In the genomic region with DNA sequence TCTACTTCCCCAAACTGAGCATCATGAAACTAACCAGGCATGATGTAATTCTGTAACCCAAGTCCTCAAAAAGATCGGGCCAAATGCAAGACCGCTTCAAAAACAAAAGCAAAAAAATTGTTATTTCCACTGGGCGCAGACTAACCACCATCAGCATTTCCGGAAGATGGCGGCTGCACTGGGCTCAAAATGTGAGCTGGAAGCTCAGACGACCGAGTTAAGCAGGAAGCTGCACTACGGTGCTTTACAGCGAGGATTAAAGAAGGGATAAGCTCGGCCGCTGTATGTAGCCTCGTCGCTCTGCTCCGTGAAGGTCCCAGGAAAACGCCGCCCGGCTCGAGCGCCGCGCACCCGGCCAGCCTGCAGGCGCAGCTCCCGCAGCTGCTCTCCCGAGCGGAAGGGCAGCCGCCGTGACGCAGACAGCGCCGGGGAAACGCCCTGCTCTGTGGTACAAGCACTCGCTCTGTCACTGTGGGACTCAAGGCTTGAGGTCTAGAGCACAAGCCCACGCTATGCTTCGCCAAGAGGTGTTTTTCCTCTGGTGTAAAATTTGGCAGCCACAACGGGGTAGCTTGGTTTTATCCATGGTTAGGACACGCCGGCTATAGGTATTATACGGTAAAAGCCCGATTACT, we compare ENCODE assay signal across 8 mouse cellular contexts. TPM values are rescaled to one million over a fixed set of nuclear protein-coding genes. Genes with fewer than 3 reads are reported as not detected.
A peak's percentile ranks its signal among the peaks of the same experiment; 100 is the strongest.
DNase-seq lines count a peak whose midpoint lies in the region; ATAC-seq and TF ChIP-seq lines count a peak whose summit lies in the region.

No protein-coding gene starts in this region.

- H3K9ac ChIP-seq in hindbrain, postnatal 0 days (replicated peaks; ENCODE audit: low read length): peak overlapping the region; percentile 81

- H3K4me2 ChIP-seq in hindbrain, postnatal 0 days (ENCODE audit: low read depth, low read length): peak overlapping the region; percentile 78

- peak; percentile 97 for DNase-seq in T-cell, adult 2 months (ENCODE audit: low spot score)
- DNase-seq in cerebellum, postnatal 4 days (ENCODE audit: low spot score in 2 of 2): peak; percentile 61 to 79
- peak; percentile 95 for DNase-seq in gastrocnemius, adult 2 months
- DNase-seq in hindbrain, postnatal 0 days (ENCODE audit: low spot score): peak; percentile 90
- peak; percentile 75 to 76 for DNase-seq in left cerebral cortex, adult 8-10 months (ENCODE audit: low spot score in 2 of 2)
- DNase-seq in right cerebral cortex, adult 18-20 months: peak; percentile 86
- DNase-seq in urinary bladder, adult 2 months (ENCODE audit: low spot score): peak; percentile 82

- H3K4me1 ChIP-seq in hindbrain, postnatal 0 days (ENCODE audit: insufficient read depth, low read length): peaks cover 35% of the 10 kb centered on the region

- H3K9me3 ChIP-seq in hindbrain, postnatal 0 days (ENCODE audit: low read length): no peaks in the 10 kb centered on the region

- intact Hi-C loops in gastrocnemius, adult 2 months (cut with DNase I): loop anchor here (1.0 kb wide), 1 partner anchor 14 kb away; no protein-coding TSS in a partner anchor

- TF ChIP-seq CTCF in gastrocnemius, adult 2 months (IDR thresholded peaks at IDR 0.05): peak; percentile 13
- TF ChIP-seq CTCF in hindbrain, postnatal 0 days (IDR thresholded peaks at IDR 0.05; ENCODE audit: low read depth): no peak; the same call in 1 of the 2 replicates

- peak; percentile 87 for ATAC-seq in hindbrain, postnatal 0 days
- peak; percentile 95 for ATAC-seq in megakaryocyte, adult 5-6 weeks (ENCODE audit: poor library complexity, severe bottlenecking)

- H3K27me3 ChIP-seq in hindbrain, postnatal 0 days (ENCODE audit: insufficient read depth, low read length): no peaks in the 10 kb centered on the region

- whole genome bisulfite sequencing in hindbrain, postnatal 0 days: 2% methylated on average over 40 of the region's 40 CpGs

- H3K36me3 ChIP-seq in hindbrain, postnatal 0 days (ENCODE audit: insufficient read depth, low read length): no peaks in the 10 kb centered on the region

- H3K27ac ChIP-seq in gastrocnemius, adult 2 months: peak overlapping the region; percentile 97
- H3K27ac ChIP-seq in hindbrain, postnatal 0 days: peak overlapping the region; percentile 98

- H3K4me3 ChIP-seq in gastrocnemius, adult 2 months: peak overlapping the region; percentile 87
- peak overlapping the region; percentile 63 for H3K4me3 ChIP-seq in hindbrain, postnatal 0 days (ENCODE audit: low read length)

RNA-seq across cellular contexts. Expression of a gene that starts 16.0 kb away (rescaled TPM):
- 10 to 100 TPM; 26.4 to 28.4 TPM for total RNA-seq in gastrocnemius, adult 2 months (2021)
- 44.7 and 51.2 TPM in 2 replicates for total RNA-seq in hindbrain, postnatal 0 days (2014; rRNA removed)
- polyA plus RNA-seq in hindbrain, postnatal 0 days (2015; fragmentation: Nextera tagmentation; extraction: Ambion mirVana): 119 and 124 TPM in 2 replicates
- 100 to 1,000 TPM in 3 of 4 experiments, 10 to 100 TPM in 1; 95.8 to 105 (median 101) TPM for total RNA-seq in left cerebral cortex, adult 8-10 months (2022)
- 148 and 158 TPM in 2 replicates for total RNA-seq in megakaryocyte, adult 5-6 weeks (2015)
- total RNA-seq in megakaryocyte, adult 5-6 weeks (2017): 63.3 and 69.2 TPM in 2 replicates
- polyA plus RNA-seq in urinary bladder, adult 2 months (2012; rRNA removed): 18.0 and 36.2 TPM in 2 replicates

Comparison
In these comparisons a context has a peak if more than half of its experiments do, and no peak if none do; other contexts are left out.
1. Peak in every context shown above with its lines: DNase-seq, ATAC-seq, H3K4me3 ChIP-seq and H3K27ac ChIP-seq.